Mouse (Mus musculus) limb, embryonic 11.5 days (tissue): ENCODE data around the gene Lpar2. TPM values are rescaled to one million over a fixed set of nuclear protein-coding genes. Genes with fewer than 3 reads are reported as not detected.

ENCODE experiments used
- ATAC-seq: fragments of 200-750 bp; cut with Nextera tagmentation; 2 replicates; pipeline ENCODE4 v1.8.0; 2017; ENCODE audit warnings: low read depth; ENCODE audit not compliant: insufficient number of reproducible peaks, low FRiP score, low TSS enrichment
- DNase-seq: peaks from one replicate; pipeline ENCODE4 v3.0.0-alpha.2; 2015; ENCODE audit warnings: low spot score
- H3K27ac ChIP-seq: fragments of 300-500 bp; sonication (generic); replicated peaks from 2 replicates; pipeline ENCODE4 v1.5.1; 2014; ENCODE audit warnings: low read depth, mild to moderate bottlenecking, low read length
- H3K27me3 ChIP-seq: fragments of 300-500 bp; sonication (generic); 2 replicates; pipeline ENCODE4 v1.6.1; 2014; ENCODE audit warnings: mild to moderate bottlenecking, low read length, mixed read lengths; ENCODE audit not compliant: control insufficient read depth, insufficient read depth
- H3K36me3 ChIP-seq: fragments of 300-500 bp; sonication (generic); 2 replicates; pipeline ENCODE4 v1.6.1; 2014; ENCODE audit warnings: mild to moderate bottlenecking, low read length, moderate library complexity, mixed read lengths; ENCODE audit not compliant: control insufficient read depth, insufficient read depth
- H3K4me1 ChIP-seq: fragments of 300-500 bp; sonication (generic); 2 replicates; pipeline ENCODE4 v1.6.1; 2014; ENCODE audit warnings: low read length, mixed read lengths; ENCODE audit not compliant: control insufficient read depth, insufficient read depth
- H3K4me2 ChIP-seq: fragments of 300-500 bp; sonication (generic); 2 replicates; pipeline ENCODE4 v1.6.1; 2014; ENCODE audit warnings: low read depth, mild to moderate bottlenecking, moderate library complexity; ENCODE audit not compliant: severe bottlenecking
- H3K4me3 ChIP-seq: fragments of 300-500 bp; sonication (generic); 2 replicates; pipeline ENCODE4 v1.5.1; 2014; ENCODE audit warnings: low read depth, low read length
- H3K9ac ChIP-seq: fragments of 300-500 bp; sonication (generic); 2 replicates; pipeline ENCODE4 v1.6.1; 2014; ENCODE audit warnings: mild to moderate bottlenecking, low read length
- H3K9me3 ChIP-seq: fragments of 300-500 bp; sonication (generic); 2 replicates; pipeline ENCODE4 v1.6.1; 2016; ENCODE audit warnings: low read length; ENCODE audit not compliant: control insufficient read depth
- WGBS: fragments of 180-500 bp; shearing (Covaris S2); extraction: QIAGEN DNeasy Blood & Tissue Kit; methylation state at CpG from one replicate; pipeline ENCODE4 v1.1.7; 2014; 5-methylcytosine and 5-hydroxymethylcytosine counted together
- polyA plus RNA-seq: library from polyadenylated mRNA; unstranded; fragments of >200 nt; fragmentation: Nextera tagmentation; extraction: Ambion mirVana; gene quantifications from 2 replicates; pipeline ENCODE4 v1.2.1, GENCODE M21; 2014

Lpar2 gene
- 2.1 and 2.3 TPM in 2 replicates for polyA plus RNA-seq

DNA sequence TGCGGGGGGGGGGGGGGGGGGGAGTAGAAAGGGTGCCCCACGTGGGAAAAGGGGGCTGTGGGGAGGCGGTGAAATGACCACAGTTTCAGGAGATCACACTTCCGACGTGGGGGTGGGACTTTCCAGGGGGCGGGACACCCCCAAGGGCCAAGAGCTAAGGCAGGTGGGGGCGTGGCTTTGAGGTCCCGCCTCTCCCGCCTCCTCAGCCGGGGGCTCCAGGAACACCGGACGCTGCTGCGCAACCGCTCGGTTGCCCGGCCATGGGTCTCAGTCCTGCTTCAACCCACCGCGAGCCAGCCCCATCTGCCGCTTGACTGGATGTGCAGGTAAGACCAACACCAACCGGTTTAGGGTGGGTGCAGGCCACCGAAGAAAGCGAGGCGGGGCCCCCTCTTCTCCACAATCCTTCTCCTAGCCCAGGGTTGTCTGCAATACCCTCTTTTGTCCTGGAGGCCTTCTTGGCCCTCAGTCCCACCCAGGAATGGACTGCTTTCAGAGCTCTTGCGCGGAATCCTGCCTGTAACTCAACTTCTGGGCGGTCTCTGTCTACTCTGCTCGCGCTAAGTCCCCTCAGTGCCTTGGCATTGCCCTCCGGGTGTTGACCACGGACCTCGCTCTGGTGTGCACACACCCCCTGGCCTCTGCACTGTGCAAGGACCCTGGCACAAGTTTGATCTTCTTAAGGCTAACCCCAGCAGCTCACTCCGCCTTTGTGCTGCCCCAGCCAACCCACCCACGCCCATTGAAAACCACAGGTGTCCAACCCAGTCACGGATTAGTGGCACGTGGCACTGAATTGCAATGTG is at the start of gene Lpar2:
Gene Lpar2 (plus strand): TSS at position 44 of the 806 bp plus-strand sequence.
- peak; percentile 88 for DNase-seq
- peak within 1 kb of the TSS; percentile 75 for H3K27ac ChIP-seq
- H3K36me3 ChIP-seq: peaks cover 5% of the 10 kb centered on the region
- H3K4me1 ChIP-seq: peaks cover 19% of the 10 kb centered on the region
- H3K4me3 ChIP-seq: peak within 1 kb of the TSS; percentile 74
- WGBS: 2% methylated on average over 31 of the region's 35 CpGs
- no peaks in the 10 kb centered on the region for H3K9me3 ChIP-seq
- peak within 1 kb of the TSS; percentile 84 for H3K9ac ChIP-seq
- H3K27me3 ChIP-seq: no peaks in the 10 kb centered on the region
- ATAC-seq: peak; percentile 85
- peak within 1 kb of the TSS; percentile 58 for H3K4me2 ChIP-seq

DNA sequence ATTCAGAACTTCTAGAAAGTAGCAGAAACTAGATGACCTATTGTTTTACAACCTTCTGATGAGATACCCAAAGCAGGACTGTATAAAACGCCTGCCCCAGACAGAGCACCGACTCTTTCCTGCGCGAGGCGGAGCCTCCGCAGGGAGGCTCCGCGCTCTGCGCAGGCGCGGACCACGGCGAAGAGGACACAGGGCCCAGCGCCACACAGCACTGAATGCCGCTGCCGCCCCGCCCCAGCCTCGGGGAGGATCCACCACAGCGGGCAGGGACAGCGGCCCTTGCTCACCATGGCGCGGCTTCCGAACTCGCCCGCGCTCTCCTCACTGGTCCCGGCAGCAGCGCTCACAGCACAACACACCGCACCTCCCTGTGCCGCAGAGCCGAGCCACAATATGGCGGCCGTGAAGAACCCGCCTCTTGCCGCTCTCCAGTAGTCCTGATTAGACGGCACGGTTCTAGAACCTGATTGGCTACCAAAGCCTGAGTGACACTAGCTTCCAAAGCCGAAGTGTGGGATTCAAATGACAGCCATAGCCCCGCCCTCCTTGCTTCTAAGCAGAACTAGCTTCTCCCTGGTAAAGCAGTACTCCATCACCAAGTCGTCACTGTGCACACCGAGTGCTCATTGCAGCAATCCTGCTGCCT is 47.6 kb upstream of the Lpar2 start, which contains the start of gene Gm20422:
Gene Gm20422 (minus strand): TSS at position 384 of the 646 bp plus-strand sequence.
- WGBS: under 1% methylated on average over 41 of the region's 41 CpGs
- Histone ChIP-seq H3K9me3 (no peaks in the 10 kb centered on the region), H3K27ac (peak within 1 kb of the TSS; percentile 99), H3K4me3 (peak within 1 kb of the TSS; percentile 69), H3K4me2 (peak within 1 kb of the TSS; percentile 64), H3K36me3 (no peaks in the 10 kb centered on the region; the same call in none of the 2 replicates), H3K9ac (peak within 1 kb of the TSS; percentile 97), H3K4me1 (peaks cover 14% of the 10 kb centered on the region), H3K27me3 (no peaks in the 10 kb centered on the region)
- DNase-seq: peak; percentile 90
- peak; percentile 98 for ATAC-seq

DNA sequence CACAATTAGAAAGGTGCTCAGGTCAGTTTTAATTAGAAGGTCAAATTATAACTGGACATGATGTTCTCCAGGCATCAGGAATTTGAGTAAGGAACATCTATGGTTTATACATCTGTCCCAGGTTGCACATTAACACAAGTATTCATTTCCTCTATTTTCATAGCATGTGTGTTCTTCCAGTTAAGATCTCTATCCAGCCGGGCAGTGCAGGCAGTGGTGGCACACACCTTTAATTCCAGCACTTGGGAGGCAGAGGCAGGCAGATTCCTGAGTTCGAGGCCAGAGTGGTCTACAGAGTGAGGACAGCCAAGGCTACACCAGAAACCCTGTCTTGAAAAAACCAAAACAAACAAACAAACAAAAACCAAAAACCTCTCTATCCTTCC is 47.1 kb upstream of the Lpar2 start:
- Histone ChIP-seq H3K9me3 (no peaks in the 10 kb centered on the region), H3K4me1 (peaks cover 14% of the 10 kb centered on the region), H3K27ac (no peak overlapping the region), H3K9ac (no peak overlapping the region; the same call in 1 of the 2 replicates), H3K36me3 (no peaks in the 10 kb centered on the region; the same call in none of the 2 replicates), H3K4me2 (0 out of 2 replicates have a peak overlapping the region, but pooled peaks have one; percentile 64), H3K4me3 (peak overlapping the region; percentile 69; the same call in 1 of the 2 replicates), H3K27me3 (no peaks in the 10 kb centered on the region)
- 60% methylated on average over 2 of the region's 2 CpGs for WGBS
- DNase-seq (no peak), ATAC-seq (no peak)

DNA sequence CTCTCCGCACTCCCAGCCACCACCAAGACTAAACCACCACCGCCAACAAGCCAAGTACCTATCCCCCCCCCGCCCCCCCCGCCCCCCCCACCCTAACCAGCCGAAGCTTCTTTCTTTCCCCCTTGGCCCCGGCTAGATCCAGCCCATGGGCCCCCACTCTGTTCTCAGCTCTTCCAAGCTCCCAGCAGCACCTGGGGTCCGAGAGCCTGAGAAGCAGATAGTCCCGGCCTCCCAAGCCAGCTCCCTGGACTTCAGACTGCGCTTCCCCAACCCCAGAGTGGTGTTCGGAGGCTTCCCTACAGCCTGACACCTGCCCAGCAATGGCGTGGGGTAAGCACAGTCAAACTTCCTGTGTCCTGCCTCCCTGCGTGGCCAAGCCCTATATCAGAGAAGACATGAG is 45.1 kb upstream of the Lpar2 start:
- no peak for DNase-seq
- 64% methylated on average over 11 of the region's 12 CpGs for WGBS
- Histone ChIP-seq H3K36me3 (no peaks in the 10 kb centered on the region), H3K27me3 (no peaks in the 10 kb centered on the region), H3K27ac (no peak overlapping the region), H3K9ac (no peak overlapping the region), H3K4me1 (peaks cover 10% of the 10 kb centered on the region), H3K4me3 (no peak overlapping the region), H3K4me2 (no peak overlapping the region), H3K9me3 (no peaks in the 10 kb centered on the region)
- no peak for ATAC-seq

DNA sequence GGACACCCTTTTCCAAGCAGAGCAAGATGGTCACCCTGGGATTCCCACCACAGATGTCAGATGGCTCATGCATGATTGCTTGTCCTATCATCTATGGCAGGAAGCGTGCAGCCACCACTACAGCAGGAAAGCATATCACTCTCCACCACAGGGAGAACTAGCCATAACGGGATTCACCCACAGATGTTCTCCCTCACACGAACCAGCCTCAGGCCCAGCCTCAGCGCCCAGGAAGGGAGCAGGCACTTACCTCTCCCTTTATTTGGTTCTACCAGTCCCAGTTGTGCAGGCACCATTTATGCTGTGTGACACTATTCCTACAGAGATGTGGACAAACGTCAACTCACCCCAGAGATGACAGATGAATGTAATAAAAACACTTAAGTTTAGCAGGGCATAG is 33.1 kb upstream of the Lpar2 start:
- H3K27ac ChIP-seq: no peak overlapping the region
- no peak overlapping the region for H3K4me3 ChIP-seq
- ATAC-seq: no peak
- peaks cover 17% of the 10 kb centered on the region for H3K4me1 ChIP-seq
- no peak for DNase-seq
- no peaks in the 10 kb centered on the region for H3K9me3 ChIP-seq
- H3K27me3 ChIP-seq: no peaks in the 10 kb centered on the region
- H3K36me3 ChIP-seq: peaks cover 2% of the 10 kb centered on the region; the same call in 1 of the 2 replicates
- 87% methylated on average over 5 of the region's 5 CpGs for WGBS
- no peak overlapping the region for H3K4me2 ChIP-seq
- H3K9ac ChIP-seq: no peak overlapping the region

DNA sequence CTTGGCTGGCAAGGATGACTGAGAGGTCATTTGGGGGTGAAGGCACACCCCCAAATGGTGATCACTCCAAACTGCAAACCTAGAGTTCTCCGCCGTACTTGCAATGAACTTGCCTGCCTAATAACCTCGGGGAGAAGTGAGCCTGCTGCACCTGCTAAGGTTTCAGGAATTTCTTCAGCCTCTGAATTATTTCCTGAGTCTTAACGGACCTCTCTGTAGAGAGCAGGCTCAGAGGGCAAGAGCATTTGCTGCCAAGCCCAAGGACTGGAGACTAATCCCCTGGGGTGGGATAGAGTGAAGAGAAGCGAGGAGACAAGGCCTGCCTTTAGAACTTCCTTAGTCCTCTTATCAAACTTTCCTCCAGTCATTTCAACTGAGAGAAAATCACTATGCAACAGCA is 32.5 kb upstream of the Lpar2 start:
- whole genome bisulfite sequencing: 74% methylated on average over 5 of the region's 5 CpGs
- peaks cover 17% of the 10 kb centered on the region for H3K4me1 ChIP-seq
- H3K9ac ChIP-seq: no peak overlapping the region
- DNase-seq: no peak
- H3K27me3 ChIP-seq: no peaks in the 10 kb centered on the region
- no peak overlapping the region for H3K4me3 ChIP-seq
- ATAC-seq: no peak
- H3K27ac ChIP-seq: no peak overlapping the region
- no peaks in the 10 kb centered on the region for H3K9me3 ChIP-seq
- peaks cover 4% of the 10 kb centered on the region; the same call in 1 of the 2 replicates for H3K36me3 ChIP-seq
- no peak overlapping the region for H3K4me2 ChIP-seq

DNA sequence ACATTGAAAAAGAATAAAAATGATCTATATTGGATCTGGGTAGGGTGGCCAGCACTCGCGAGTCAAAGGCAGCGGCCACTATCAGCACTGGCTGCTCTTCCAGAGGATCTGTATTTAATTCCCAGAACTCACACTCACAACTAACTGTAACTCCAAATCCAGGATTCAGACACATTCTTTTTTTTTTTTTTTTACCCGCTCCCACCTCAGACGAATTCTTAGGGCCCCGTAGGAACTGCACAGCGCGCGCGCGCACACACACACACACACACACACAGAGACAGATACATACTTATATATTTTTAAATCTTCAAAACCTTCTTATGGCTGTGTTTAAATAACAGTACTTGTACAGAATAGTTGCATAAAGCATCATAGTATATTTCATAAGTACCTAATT is 31.9 kb upstream of the Lpar2 start:
- peak overlapping the region; percentile 88 for H3K4me3 ChIP-seq
- ATAC-seq (peak; percentile 26; the same call in 1 of the 2 replicates), DNase-seq (no peak)
- peak overlapping the region; percentile 77 for H3K27ac ChIP-seq
- peak overlapping the region; percentile 86 for H3K4me2 ChIP-seq
- peak overlapping the region; percentile 95 for H3K9ac ChIP-seq
- H3K4me1 ChIP-seq: peaks cover 17% of the 10 kb centered on the region
- H3K9me3 ChIP-seq: no peaks in the 10 kb centered on the region
- H3K36me3 ChIP-seq: peaks cover 6% of the 10 kb centered on the region; the same call in 1 of the 2 replicates
- WGBS: 33% methylated on average over 11 of the region's 11 CpGs
- no peaks in the 10 kb centered on the region for H3K27me3 ChIP-seq

DNA sequence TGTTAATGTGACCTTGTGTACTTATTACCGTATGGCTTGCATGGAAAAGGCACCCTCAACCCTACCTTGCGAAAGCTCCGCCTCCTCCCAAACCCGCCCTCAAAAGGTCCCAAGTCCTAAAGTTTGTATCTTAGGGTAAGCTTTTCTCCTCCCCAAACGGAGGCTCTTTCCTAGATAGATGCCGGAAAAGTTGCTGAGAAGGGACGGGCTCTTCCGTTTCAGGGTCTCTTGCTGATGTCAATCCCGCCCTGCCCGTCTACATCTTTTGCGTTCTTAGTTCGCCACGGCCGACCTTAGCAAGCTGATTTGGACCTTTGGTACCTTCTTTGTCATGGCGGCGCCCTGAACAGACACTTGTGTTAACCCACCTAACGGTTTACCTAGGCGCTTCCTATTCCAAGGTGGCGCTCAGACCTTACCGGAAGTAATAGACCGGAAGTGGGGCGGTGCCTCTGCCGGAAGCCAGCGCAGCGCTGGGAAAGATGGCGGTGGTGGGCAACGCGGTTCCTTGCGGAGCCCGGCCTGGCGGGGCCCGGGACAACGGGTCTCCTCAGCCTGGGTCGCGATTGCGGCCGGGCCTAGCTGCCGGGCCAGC is 31.4 kb upstream of the Lpar2 start, which contains the start of the genes Atp13a1 and Zfp866:
Gene Atp13a1 (plus strand): TSS at position 391 of the 595 bp plus-strand sequence.
Gene Zfp866 (minus strand): TSS at position 406 of the 595 bp plus-strand sequence.
- Histone ChIP-seq H3K4me3 (peak within 1 kb of the TSS; percentile 88), H3K9me3 (no peaks in the 10 kb centered on the region), H3K4me2 (peak within 1 kb of the TSS; percentile 86), H3K9ac (peak within 1 kb of the TSS; percentile 95), H3K4me1 (peaks cover 17% of the 10 kb centered on the region), H3K27ac (peak within 1 kb of the TSS; percentile 77), H3K36me3 (peaks cover 6% of the 10 kb centered on the region; the same call in 1 of the 2 replicates), H3K27me3 (no peaks in the 10 kb centered on the region)
- WGBS: under 1% methylated on average over 38 of the region's 38 CpGs
- ATAC-seq (peak; percentile 94), DNase-seq (peak; percentile 93)
